Mouse (Mus musculus): Measurements from ENCODE around the gene Hsd3b7.

GRCm38 (mm10) chr7:127797076-127797845, 3.1 kb upstream of the Hsd3b7 start:
- TF ChIP-seq CTCF (IDR thresholded peaks at IDR 0.05; ENCODE audit: low read depth) (no peak), EP300 (IDR thresholded peaks at IDR 0.05; ENCODE audit: low read depth) (no peak)

Measured in heart, postnatal 0 days (tissue).